Mouse (Mus musculus) mesoderm, embryonic 11.5 days (tissue): ENCODE measurements at regions not wholly inside any gene's neighbourhood (a gene's known extent, or its start where the extent isn't known, plus 50 kb on each side); places are given as distances from the start of the nearest gene placed in this dataset.

Source experiments
- DNase-seq: peaks from one replicate; pipeline ENCODE4 v3.0.0-alpha.2; 2012; ENCODE audit warnings: low read depth, low spot score

- no peak for DNase-seq
Measured at GRCm38 (mm10) chr2:147703981-147704380, 342.3 kb downstream of the Pax1 start.

- DNase-seq = no peak
Measured at GRCm38 (mm10) chr2:147702330-147703063, 340.8 kb downstream of the Pax1 start.

GRCm38 (mm10) chr2:147699524-147700081 lies 337.9 kb downstream of the Pax1 start:
- DNase-seq = no peak

GRCm38 (mm10) chr2:147691896-147692295 lies 330.2 kb downstream of the Pax1 start:
- DNase-seq = peak; percentile 64

GRCm38 (mm10) chr2:147690506-147691208 lies 328.9 kb downstream of the Pax1 start:
- no peak for DNase-seq

GRCm38 (mm10) chr2:147688742-147689141 lies 327.0 kb downstream of the Pax1 start:
- DNase-seq = peak; percentile 81

- DNase-seq = peak; percentile 20
Measured at GRCm38 (mm10) chr2:147656667-147657066, 294.9 kb downstream of the Pax1 start.

- DNase-seq = no peak
Measured at GRCm38 (mm10) chr2:147650229-147650628, 288.5 kb downstream of the Pax1 start.

GRCm38 (mm10) chr2:147647972-147648371 lies 286.2 kb downstream of the Pax1 start:
- no peak for DNase-seq

GRCm38 (mm10) chr2:147647506-147647905 lies 285.8 kb downstream of the Pax1 start:
- no peak for DNase-seq

- DNase-seq = no peak
Measured at GRCm38 (mm10) chr2:147637882-147638281, 276.2 kb downstream of the Pax1 start.

- no peak for DNase-seq
Measured at GRCm38 (mm10) chr2:147632737-147633136, 271.0 kb downstream of the Pax1 start.

- DNase-seq = no peak
Measured at GRCm38 (mm10) chr2:147629716-147630115, 268.0 kb downstream of the Pax1 start.

- peak; percentile 24 for DNase-seq
Measured at GRCm38 (mm10) chr2:147627096-147627495, 265.4 kb downstream of the Pax1 start.

- DNase-seq = no peak
Measured at GRCm38 (mm10) chr2:147623116-147623515, 261.4 kb downstream of the Pax1 start.

- DNase-seq = peak; percentile 20
Measured at GRCm38 (mm10) chr2:147617849-147618248, 256.1 kb downstream of the Pax1 start.

- DNase-seq = no peak
Measured at GRCm38 (mm10) chr2:147610343-147610742, 248.6 kb downstream of the Pax1 start.

GRCm38 (mm10) chr2:147601639-147602038 lies 239.9 kb downstream of the Pax1 start:
- peak; percentile 47 for DNase-seq

GRCm38 (mm10) chr2:147572413-147572812 lies 210.7 kb downstream of the Pax1 start:
- no peak for DNase-seq

GRCm38 (mm10) chr2:147561220-147561619 lies 199.5 kb downstream of the Pax1 start:
- no peak for DNase-seq

GRCm38 (mm10) chr2:147560426-147561155 lies 198.9 kb downstream of the Pax1 start:
- DNase-seq = peak; percentile 73

GRCm38 (mm10) chr2:147529161-147529560 lies 167.4 kb downstream of the Pax1 start:
- no peak for DNase-seq
